Mouse (Mus musculus): ENCODE data around the gene Tmem147. TPM values are rescaled to one million over a fixed set of nuclear protein-coding genes. Genes with fewer than 3 reads are reported as not detected.

The Tmem147 gene
- polyA plus RNA-seq, 1 experiment = 144 TPM

DNA sequence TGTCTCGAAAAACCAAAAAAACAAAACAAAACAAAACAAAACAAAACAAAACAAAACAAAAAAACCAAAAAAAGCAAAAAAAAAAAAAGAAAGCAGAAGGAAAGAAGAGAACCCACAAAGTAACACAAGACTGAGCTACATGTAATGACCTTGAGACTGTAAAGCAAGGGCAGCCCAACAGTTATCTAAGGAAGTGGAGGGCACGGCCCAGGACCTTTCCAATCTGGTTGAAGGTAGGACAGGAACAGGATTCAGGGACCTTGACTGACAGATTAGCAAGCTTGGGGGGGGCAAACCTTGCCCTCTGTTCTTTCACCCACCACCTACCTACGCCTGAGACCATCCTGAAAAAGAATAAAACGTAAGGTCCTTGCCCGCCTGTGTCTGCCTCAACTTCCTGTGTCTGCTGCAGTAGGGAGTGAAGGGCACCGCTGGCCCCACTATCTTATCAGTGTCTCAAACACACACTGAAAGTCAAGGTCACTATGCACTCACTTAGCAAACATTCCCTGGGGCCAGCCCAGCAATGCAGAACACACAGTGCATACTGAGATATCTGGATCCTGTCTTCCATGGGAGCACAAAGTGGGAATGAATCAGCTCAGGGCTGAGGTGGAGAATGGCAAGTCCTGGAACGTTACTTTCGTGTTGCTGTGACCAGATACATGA is 23.0 kb downstream of the Tmem147 start:
- Histone ChIP-seq H3K27ac (ENCODE audit: insufficient read depth, low read length) (no peak overlapping the region), H3K4me3 (ENCODE audit: insufficient read depth, low read length) (no peak overlapping the region), H3K4me1 (ENCODE audit: control insufficient read depth, insufficient read depth, low read length) (no peaks in the 10 kb centered on the region)
- TF ChIP-seq CTCF (IDR thresholded peaks at IDR 0.05; ENCODE audit: borderline replicate concordance, insufficient read depth, low read length) (no peak), POLR2A (IDR thresholded peaks at IDR 0.05; ENCODE audit: low read depth, low read length) (no peak)

DNA sequence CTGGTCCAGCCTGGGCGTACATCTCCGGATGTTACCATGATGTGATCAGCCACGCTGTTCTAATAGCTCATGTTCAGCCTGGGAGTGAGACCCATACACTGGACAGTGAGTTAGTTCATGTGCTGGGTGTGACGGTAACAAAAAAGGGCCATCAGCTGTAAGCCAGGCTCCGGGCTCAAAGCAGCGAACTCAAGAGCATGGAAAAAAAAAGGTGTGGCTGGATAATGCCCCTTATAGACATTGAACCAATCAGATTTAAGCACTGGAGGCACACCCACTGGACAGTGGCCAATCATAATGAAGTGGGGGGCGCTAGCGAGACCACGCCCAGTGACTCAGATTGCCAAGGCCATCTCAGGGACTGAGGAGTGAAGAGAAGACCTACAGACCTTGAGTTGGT is 30.8 kb downstream of the Tmem147 start, which contains the start of gene 2200002J24Rik:
2200002J24Rik (plus strand) TSS at position 338 of the 400 bp plus-strand sequence.
- H3K4me1 ChIP-seq (ENCODE audit: control insufficient read depth, insufficient read depth, low read length) = no peaks in the 10 kb centered on the region
- H3K4me3 ChIP-seq (ENCODE audit: insufficient read depth, low read length) = no peak within 1 kb of the TSS
- TF ChIP-seq CTCF (IDR thresholded peaks at IDR 0.05; ENCODE audit: borderline replicate concordance, insufficient read depth, low read length) (no peak), POLR2A (IDR thresholded peaks at IDR 0.05; ENCODE audit: low read depth, low read length) (no peak)
- H3K27ac ChIP-seq (ENCODE audit: insufficient read depth, low read length) = no peak within 1 kb of the TSS

GRCm38 (mm10) chr7:30698101-30698500 is 31.2 kb downstream of the Tmem147 start:
- Histone ChIP-seq H3K4me3 (ENCODE audit: insufficient read depth, low read length) (no peak overlapping the region), H3K27ac (ENCODE audit: insufficient read depth, low read length) (no peak overlapping the region), H3K4me1 (ENCODE audit: control insufficient read depth, insufficient read depth, low read length) (no peaks in the 10 kb centered on the region)
- TF ChIP-seq CTCF (IDR thresholded peaks at IDR 0.05; ENCODE audit: borderline replicate concordance, insufficient read depth, low read length) (no peak), POLR2A (IDR thresholded peaks at IDR 0.05; ENCODE audit: low read depth, low read length) (no peak)

GRCm38 (mm10) chr7:30688325-30688724 is 41.0 kb downstream of the Tmem147 start:
- Histone ChIP-seq H3K4me1 (ENCODE audit: control insufficient read depth, insufficient read depth, low read length) (no peaks in the 10 kb centered on the region), H3K4me3 (ENCODE audit: insufficient read depth, low read length) (no peak overlapping the region), H3K27ac (ENCODE audit: insufficient read depth, low read length) (no peak overlapping the region)
- TF ChIP-seq POLR2A (IDR thresholded peaks at IDR 0.05; ENCODE audit: low read depth, low read length) (no peak), CTCF (IDR thresholded peaks at IDR 0.05; ENCODE audit: borderline replicate concordance, insufficient read depth, low read length) (no peak)

DNA sequence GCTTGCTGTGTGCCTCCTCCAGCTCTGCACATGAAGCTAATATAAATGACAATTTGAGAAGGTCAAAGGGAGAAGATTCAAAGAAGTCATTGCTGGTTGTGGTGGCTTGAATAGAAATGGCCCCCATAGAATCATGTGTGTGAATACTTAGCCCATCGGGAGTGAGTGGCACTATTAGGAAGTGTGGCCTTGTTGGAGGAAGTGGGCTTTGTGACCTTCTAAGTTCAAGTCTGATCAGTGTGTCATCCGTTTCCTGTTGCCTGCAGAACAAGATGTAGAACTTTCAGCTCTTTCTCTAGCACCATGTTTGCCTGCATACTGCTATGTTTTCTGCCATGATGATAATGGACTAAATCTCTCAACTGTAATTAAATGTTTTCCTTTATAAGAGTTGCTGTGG is 45.9 kb downstream of the Tmem147 start:
- Histone ChIP-seq H3K4me3 (ENCODE audit: insufficient read depth, low read length) (no peak overlapping the region), H3K27ac (ENCODE audit: insufficient read depth, low read length) (no peak overlapping the region), H3K4me1 (ENCODE audit: control insufficient read depth, insufficient read depth, low read length) (no peaks in the 10 kb centered on the region)
- TF ChIP-seq POLR2A (IDR thresholded peaks at IDR 0.05; ENCODE audit: low read depth, low read length) (no peak), CTCF (IDR thresholded peaks at IDR 0.05; ENCODE audit: borderline replicate concordance, insufficient read depth, low read length) (no peak)

DNA sequence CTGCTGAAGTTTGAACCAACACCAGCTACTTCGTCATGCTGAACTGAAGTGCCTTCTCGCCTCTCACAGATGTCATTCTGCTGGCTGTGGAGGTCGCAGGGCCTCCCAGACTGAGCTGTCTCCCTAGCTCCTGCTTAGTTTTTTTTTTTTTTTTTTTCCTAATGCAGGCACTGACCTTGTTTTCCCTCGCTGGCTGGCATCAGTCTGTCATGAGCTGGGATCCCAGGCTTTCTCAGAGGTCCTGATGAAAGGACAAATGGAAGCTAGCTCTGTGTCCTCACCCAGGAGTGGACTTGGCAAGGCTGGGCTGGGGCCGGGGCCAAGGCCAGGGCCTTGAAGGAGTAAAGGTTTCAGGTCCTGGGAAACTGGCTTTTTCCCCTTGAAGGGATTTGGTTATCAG is 47.4 kb downstream of the Tmem147 start:
- no peak for TF ChIP-seq CTCF (IDR thresholded peaks at IDR 0.05; ENCODE audit: borderline replicate concordance, insufficient read depth, low read length)
- no peak for TF ChIP-seq POLR2A (IDR thresholded peaks at IDR 0.05; ENCODE audit: low read depth, low read length)
- no peak overlapping the region for H3K4me3 ChIP-seq (ENCODE audit: insufficient read depth, low read length)
- no peak overlapping the region for H3K27ac ChIP-seq (ENCODE audit: insufficient read depth, low read length)
- no peaks in the 10 kb centered on the region for H3K4me1 ChIP-seq (ENCODE audit: control insufficient read depth, insufficient read depth, low read length)

DNA sequence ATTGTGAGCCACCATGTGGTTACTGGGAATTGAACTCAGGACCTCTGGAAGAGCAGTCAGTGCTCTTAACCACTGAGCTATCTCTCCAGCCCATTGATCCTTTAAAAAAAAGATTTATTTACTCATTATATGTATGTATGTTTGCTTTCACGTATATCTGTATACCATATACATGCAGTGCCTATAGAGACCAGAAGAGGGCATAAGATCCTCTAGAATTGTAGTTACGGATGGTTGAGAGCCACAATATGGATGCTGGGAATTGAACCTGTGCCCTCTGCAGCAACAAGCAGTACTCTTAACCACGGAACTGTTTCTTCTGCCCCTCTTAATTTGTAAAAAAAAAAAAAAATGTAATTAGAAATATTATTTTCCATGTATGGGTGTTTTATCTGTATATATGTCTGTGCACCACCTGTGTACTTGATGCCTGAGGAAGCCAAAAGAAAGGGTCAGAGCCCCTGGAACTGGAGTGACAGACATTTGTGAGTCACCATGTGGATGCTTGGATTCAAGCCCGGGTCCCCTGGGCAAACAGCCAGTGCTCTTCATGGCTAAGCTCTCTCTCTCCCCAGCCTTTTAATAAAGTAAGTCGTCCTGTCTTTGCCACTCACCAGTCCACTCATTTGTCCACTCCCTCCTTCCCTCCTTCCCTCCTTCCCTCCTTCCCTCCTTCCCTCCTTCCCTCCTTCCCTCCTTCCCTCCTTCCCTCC is 50.9 kb downstream of the Tmem147 start:
- Histone ChIP-seq H3K4me1 (ENCODE audit: control insufficient read depth, insufficient read depth, low read length) (no peaks in the 10 kb centered on the region), H3K27ac (ENCODE audit: insufficient read depth, low read length) (no peak overlapping the region), H3K4me3 (ENCODE audit: insufficient read depth, low read length) (no peak overlapping the region)
- TF ChIP-seq POLR2A (IDR thresholded peaks at IDR 0.05; ENCODE audit: low read depth, low read length) = no peak
- no peak for TF ChIP-seq CTCF (IDR thresholded peaks at IDR 0.05; ENCODE audit: borderline replicate concordance, insufficient read depth, low read length)

Other genes starting within 250 kb of the Tmem147 start
- not detected in 2 replicates for gene Prodh2, start 235.9 kb downstream of the Tmem147 start, polyA plus RNA-seq (2011; ENCODE audit: insufficient read length, low read depth, missing spikeins)
- gene Arhgap33, start 194.5 kb downstream of the Tmem147 start, polyA plus RNA-seq (2011; ENCODE audit: insufficient read length, low read depth, missing spikeins) = 4.3 and 7.1 TPM in 2 replicates
- 55.6 and 58.1 TPM in 2 replicates for gene Hspb6, start 177.4 kb downstream of the Tmem147 start, polyA plus RNA-seq (2011; ENCODE audit: insufficient read length, low read depth, missing spikeins)
- 7.7 and 8.0 TPM in 2 replicates for gene Proser3, start 177.2 kb downstream of the Tmem147 start, polyA plus RNA-seq (2011; ENCODE audit: insufficient read length, low read depth, missing spikeins)
- 30.6 and 38.5 TPM in 2 replicates for gene Lin37, start 169.7 kb downstream of the Tmem147 start, polyA plus RNA-seq (2011; ENCODE audit: insufficient read length, low read depth, missing spikeins)
- gene U2af1l4, start 166.2 kb downstream of the Tmem147 start, polyA plus RNA-seq (2011; ENCODE audit: insufficient read length, low read depth, missing spikeins) = 49.1 and 79.1 TPM in 2 replicates
- gene Gm49396, start 166.2 kb downstream of the Tmem147 start, polyA plus RNA-seq (2011; ENCODE audit: insufficient read length, low read depth, missing spikeins) = 1.4 and 3.1 TPM in 2 replicates
- gene Psenen, start 165.9 kb downstream of the Tmem147 start, polyA plus RNA-seq (2011; ENCODE audit: insufficient read length, low read depth, missing spikeins) = 130 and 134 TPM in 2 replicates
- not detected in 2 replicates for gene Igflr1, start 164.1 kb downstream of the Tmem147 start, polyA plus RNA-seq (2011; ENCODE audit: insufficient read length, low read depth, missing spikeins)
- 31.9 and 40.1 TPM in 2 replicates for gene Kmt2b, start 140.8 kb downstream of the Tmem147 start, polyA plus RNA-seq (2011; ENCODE audit: insufficient read length, low read depth, missing spikeins)
- not detected in 2 replicates for gene Zbtb32, start 130.6 kb downstream of the Tmem147 start, polyA plus RNA-seq (2011; ENCODE audit: insufficient read length, low read depth, missing spikeins)
- gene Upk1a, start 116.7 kb downstream of the Tmem147 start, polyA plus RNA-seq (2011; ENCODE audit: insufficient read length, low read depth, missing spikeins) = 0.47 and 0.49 TPM in 2 replicates
- gene Cox6b1, start 103.4 kb downstream of the Tmem147 start, polyA plus RNA-seq (2011; ENCODE audit: insufficient read length, low read depth, missing spikeins) = 550 and 557 TPM in 2 replicates
- not detected in 2 replicates for gene Etv2, start 93.7 kb downstream of the Tmem147 start, polyA plus RNA-seq (2011; ENCODE audit: insufficient read length, low read depth, missing spikeins)
- 32.9 and 33.9 TPM in 2 replicates for gene Rbm42, start 79.2 kb downstream of the Tmem147 start, polyA plus RNA-seq (2011; ENCODE audit: insufficient read length, low read depth, missing spikeins)
- gene Haus5, start 64.5 kb downstream of the Tmem147 start, polyA plus RNA-seq (2011; ENCODE audit: insufficient read length, low read depth, missing spikeins) = 8.1 and 10.5 TPM in 2 replicates
- not detected in 2 replicates for gene Pmis2, start 57.9 kb downstream of the Tmem147 start, polyA plus RNA-seq (2011; ENCODE audit: insufficient read length, low read depth, missing spikeins)
- gene 2200002J24Rik, start 30.6 kb downstream of the Tmem147 start, polyA plus RNA-seq (2011; ENCODE audit: insufficient read length, low read depth, missing spikeins) = not detected in 2 replicates
- gene Atp4a, start 17.3 kb downstream of the Tmem147 start, polyA plus RNA-seq (2011; ENCODE audit: insufficient read length, low read depth, missing spikeins) = not detected in 2 replicates
- gene Gapdhs, start 14.1 kb upstream of the Tmem147 start, polyA plus RNA-seq (2011; ENCODE audit: insufficient read length, low read depth, missing spikeins) = not detected in 2 replicates
- 4.4 and 5.1 TPM in 2 replicates for gene Sbsn, start 21.9 kb upstream of the Tmem147 start, polyA plus RNA-seq (2011; ENCODE audit: insufficient read length, low read depth, missing spikeins)
- not detected in 2 replicates for gene Dmkn, start 34.2 kb upstream of the Tmem147 start, polyA plus RNA-seq (2011; ENCODE audit: insufficient read length, low read depth, missing spikeins)
- gene Krtdap, start 58.4 kb upstream of the Tmem147 start, polyA plus RNA-seq (2011; ENCODE audit: insufficient read length, low read depth, missing spikeins) = not detected in 2 replicates
- gene Ffar2, start 94.2 kb upstream of the Tmem147 start, polyA plus RNA-seq (2011; ENCODE audit: insufficient read length, low read depth, missing spikeins) = not detected in 2 replicates
- gene Ffar3, start 126.6 kb upstream of the Tmem147 start, polyA plus RNA-seq (2011; ENCODE audit: insufficient read length, low read depth, missing spikeins) = not detected in 2 replicates
- gene Ffar1, start 132.0 kb upstream of the Tmem147 start, polyA plus RNA-seq (2011; ENCODE audit: insufficient read length, low read depth, missing spikeins) = not detected in 2 replicates
- gene Cd22, start 150.8 kb upstream of the Tmem147 start, polyA plus RNA-seq (2011; ENCODE audit: insufficient read length, low read depth, missing spikeins) = not detected in 2 replicates
- gene Mag, start 185.3 kb upstream of the Tmem147 start, polyA plus RNA-seq (2011; ENCODE audit: insufficient read length, low read depth, missing spikeins) = not detected in 2 replicates
- not detected in 2 replicates for gene Hamp2, start 195.1 kb upstream of the Tmem147 start, polyA plus RNA-seq (2011; ENCODE audit: insufficient read length, low read depth, missing spikeins)
- gene Hamp, start 214.5 kb upstream of the Tmem147 start, polyA plus RNA-seq (2011; ENCODE audit: insufficient read length, low read depth, missing spikeins) = not detected in 2 replicates
- gene Usf2, start 227.3 kb upstream of the Tmem147 start, polyA plus RNA-seq (2011; ENCODE audit: insufficient read length, low read depth, missing spikeins) = 55.5 and 61.1 TPM in 2 replicates
- not detected in 2 replicates for gene Lsr, start 243.9 kb upstream of the Tmem147 start, polyA plus RNA-seq (2011; ENCODE audit: insufficient read length, low read depth, missing spikeins)
- not detected in 2 replicates for gene Fam187b, start 244.2 kb upstream of the Tmem147 start, polyA plus RNA-seq (2011; ENCODE audit: insufficient read length, low read depth, missing spikeins)

All from embryonic fibroblast, embryonic 13.5 days (primary cell).